Mouse (Mus musculus): ENCODE results near the gene Celsr2.

DNA sequence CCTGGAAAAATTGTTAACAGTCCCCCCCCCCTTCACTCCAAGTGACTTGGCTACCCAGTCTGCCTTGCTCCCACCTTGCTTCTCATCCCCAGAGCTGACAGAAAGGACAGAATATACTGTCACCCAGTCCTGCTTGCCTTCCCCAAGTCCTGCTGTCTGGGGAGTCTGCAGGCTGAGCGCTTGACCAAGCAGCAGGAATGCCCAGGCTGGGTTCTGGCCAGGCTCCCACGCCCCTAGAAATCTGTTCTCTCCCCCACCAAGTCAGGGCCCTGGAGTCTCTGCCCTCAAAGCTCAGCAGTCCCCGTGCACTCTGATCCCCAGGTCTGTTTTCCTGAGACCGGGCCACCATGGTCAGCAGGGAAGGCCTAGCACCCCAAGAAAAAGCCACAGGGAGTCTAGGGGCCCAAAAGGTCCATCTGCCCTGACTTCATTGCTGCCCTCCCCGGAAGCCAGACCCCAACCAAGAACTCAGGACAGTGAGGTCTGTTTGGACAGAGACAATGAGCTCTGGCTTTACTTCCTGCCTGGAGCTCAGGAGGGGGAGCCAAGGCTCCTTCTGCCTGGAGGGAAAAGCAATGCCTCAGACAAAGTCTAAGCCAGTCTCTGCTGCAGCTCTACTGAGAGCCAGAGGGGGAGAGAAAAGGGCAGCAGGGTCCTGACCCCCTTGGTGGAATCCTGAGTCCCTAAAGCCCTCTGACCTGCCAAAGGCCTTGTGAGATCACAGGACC, 4.2 kb downstream of the Celsr2 start:
- no peak for TF ChIP-seq POLR2A (IDR thresholded peaks at IDR 0.05; ENCODE audit: extremely low read depth, insufficient read depth, low read length)
- no peak for TF ChIP-seq CTCF (IDR thresholded peaks at IDR 0.05; ENCODE audit: low read depth, low read length)
